Mouse (Mus musculus): ENCODE results near the gene Lin9. TPM values are rescaled to one million over a fixed set of nuclear protein-coding genes. Genes with fewer than 3 reads are reported as not detected.

Lin9 gene
- polyA plus RNA-seq, 1 experiment from 2014 or later = 22.6 TPM

DNA sequence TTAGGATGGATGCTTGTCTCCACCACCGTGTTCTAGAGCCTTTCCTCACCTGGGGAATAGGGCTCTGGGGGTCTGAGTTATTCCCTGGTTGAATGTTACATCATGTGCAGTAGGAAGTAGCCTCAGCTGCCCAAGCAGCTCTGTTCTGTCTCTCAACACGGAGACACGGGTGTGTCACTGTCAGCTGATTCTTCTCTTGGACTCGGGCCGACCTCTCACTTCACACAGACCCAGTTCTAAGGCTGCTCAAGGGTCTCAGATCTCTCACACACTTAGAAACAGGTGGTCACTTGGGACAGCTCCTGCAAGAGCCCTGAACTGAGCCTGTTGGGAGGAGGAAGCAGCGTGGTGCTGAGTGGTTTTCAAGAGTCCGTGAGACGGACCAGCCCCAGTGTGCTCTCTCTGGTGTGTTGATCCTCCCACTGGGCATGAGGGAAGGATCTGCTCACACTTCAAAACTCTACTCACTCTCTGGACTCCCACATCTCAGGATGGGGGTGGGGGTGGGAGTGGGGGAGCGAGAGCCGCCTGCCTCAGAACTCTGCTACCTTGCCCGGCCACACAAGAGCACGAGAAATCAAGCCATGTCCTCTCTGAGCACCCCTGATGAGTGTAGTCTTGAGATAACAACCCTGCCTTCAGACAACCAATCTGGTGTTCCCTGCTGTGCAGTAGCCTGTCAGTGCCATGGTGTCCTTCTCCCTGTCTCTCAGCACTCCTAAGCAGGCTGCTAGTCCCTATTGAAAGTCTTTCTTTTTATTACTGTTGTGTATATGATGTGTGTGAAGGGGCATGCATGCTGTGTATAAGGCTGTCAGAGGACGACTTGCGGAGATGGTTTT lies 68.2 kb downstream of the Lin9 start:
- Histone ChIP-seq H3K9me3 (no peaks in the 10 kb centered on the region), H3K36me3 (no peaks in the 10 kb centered on the region), H3K9ac (no peak overlapping the region), H3K4me3 (no peak overlapping the region), H3K4me1 (no peaks in the 10 kb centered on the region), H3K27ac (no peak overlapping the region), H3K27me3 (no peaks in the 10 kb centered on the region), H3K4me2 (replicated peaks) (no peak overlapping the region)
- 73% methylated on average over 14 of the region's 14 CpGs for WGBS
- ATAC-seq (ENCODE audit: insufficient number of reproducible peaks, insufficient read depth, low FRiP score, low TSS enrichment) = no peak

DNA sequence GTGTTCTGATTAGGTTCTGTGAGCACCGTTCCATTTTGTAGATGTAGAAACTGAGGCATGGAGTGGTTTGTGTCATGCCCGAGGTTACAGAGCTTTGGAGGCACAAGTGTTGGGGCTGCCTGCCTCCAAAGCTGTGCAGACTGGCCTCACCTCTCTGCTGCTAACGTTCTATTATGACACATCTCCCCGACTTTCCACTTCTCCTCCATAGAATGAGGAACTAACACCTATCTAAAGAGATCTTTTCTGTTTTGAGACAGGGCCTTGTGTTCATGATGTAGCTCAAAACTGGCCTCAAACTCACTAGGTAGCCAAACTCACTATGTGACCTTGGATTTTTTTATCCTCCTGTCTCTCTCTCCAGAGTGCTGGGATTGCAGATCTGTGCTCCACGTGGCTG lies 77.8 kb downstream of the Lin9 start:
- WGBS = 80% methylated on average over 5 of the region's 5 CpGs
- H3K27ac ChIP-seq = no peak overlapping the region
- no peaks in the 10 kb centered on the region for H3K9me3 ChIP-seq
- no peak overlapping the region for H3K4me3 ChIP-seq
- no peak overlapping the region for H3K4me2 ChIP-seq (replicated peaks)
- H3K9ac ChIP-seq = no peak overlapping the region
- no peaks in the 10 kb centered on the region for H3K36me3 ChIP-seq
- no peaks in the 10 kb centered on the region for H3K4me1 ChIP-seq
- no peaks in the 10 kb centered on the region for H3K27me3 ChIP-seq
- no peak for ATAC-seq (ENCODE audit: insufficient number of reproducible peaks, insufficient read depth, low FRiP score, low TSS enrichment)

DNA sequence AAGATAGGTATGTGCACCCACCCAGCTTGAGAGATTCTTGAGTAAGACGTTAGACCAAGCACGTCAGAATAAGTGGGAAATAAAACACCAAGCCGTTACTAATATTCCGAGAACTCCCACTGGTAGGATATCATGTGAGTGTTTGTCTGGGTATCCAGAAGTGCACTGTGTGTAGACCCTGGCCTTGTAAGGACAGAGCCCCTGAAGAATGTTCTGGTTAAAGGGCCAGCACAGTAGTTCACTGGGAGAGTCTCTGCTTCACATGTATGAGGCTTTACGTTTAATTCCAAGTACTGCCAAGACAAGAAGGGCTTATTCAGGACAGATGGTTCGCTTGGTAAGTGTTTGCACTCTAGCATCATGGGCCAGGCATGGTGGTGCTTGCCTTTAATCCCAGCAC lies 78.5 kb downstream of the Lin9 start:
- no peak overlapping the region for H3K27ac ChIP-seq
- H3K4me3 ChIP-seq = no peak overlapping the region
- H3K27me3 ChIP-seq = no peaks in the 10 kb centered on the region
- no peak for ATAC-seq (ENCODE audit: insufficient number of reproducible peaks, insufficient read depth, low FRiP score, low TSS enrichment)
- no peak overlapping the region for H3K4me2 ChIP-seq (replicated peaks)
- H3K9ac ChIP-seq = no peak overlapping the region
- 81% methylated on average over 6 of the region's 6 CpGs for WGBS
- H3K4me1 ChIP-seq = no peaks in the 10 kb centered on the region
- H3K36me3 ChIP-seq = no peaks in the 10 kb centered on the region
- no peaks in the 10 kb centered on the region for H3K9me3 ChIP-seq

DNA sequence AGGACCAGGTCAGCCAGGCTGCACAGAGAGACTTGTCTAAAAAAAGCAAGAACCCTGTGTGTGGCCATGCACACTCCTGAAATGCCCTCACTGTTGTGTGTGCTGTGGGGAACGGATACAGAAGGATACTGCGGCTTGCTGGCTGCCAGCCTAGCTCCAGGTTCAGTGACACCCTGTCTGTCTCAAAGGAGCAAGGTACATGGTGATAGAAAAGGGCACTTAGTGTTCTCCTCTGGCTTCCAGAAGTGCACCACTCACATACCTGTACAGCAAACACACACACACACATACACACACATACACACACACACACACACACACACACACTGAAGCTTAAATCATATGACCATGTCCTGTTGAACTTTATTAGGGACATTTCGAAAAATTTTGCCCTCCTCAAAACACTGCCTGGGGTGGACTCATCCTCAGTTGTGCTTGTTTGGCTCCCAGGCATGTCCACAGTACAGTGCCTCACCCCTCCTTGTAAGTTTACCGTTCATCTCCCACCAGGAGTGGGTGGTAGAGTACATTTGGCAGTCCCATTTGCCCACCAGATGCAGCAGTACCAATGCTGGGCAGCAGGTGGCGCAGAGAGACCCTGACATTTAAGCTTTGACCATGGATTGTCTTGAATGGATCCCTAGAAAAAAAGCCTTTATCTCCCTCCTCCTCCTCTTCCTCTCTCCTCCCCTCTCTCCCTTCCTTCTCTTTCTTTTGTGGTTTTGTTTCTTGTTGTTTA lies 79.2 kb downstream of the Lin9 start:
- Histone ChIP-seq H3K27ac (no peak overlapping the region), H3K9ac (no peak overlapping the region), H3K36me3 (no peaks in the 10 kb centered on the region), H3K4me2 (replicated peaks) (no peak overlapping the region), H3K27me3 (no peaks in the 10 kb centered on the region), H3K4me3 (no peak overlapping the region), H3K4me1 (peaks cover 5% of the 10 kb centered on the region; the same call in 1 of the 2 replicates), H3K9me3 (no peaks in the 10 kb centered on the region)
- ATAC-seq (ENCODE audit: insufficient number of reproducible peaks, insufficient read depth, low FRiP score, low TSS enrichment) = no peak
- WGBS = 45% methylated on average over 5 of the region's 5 CpGs

DNA sequence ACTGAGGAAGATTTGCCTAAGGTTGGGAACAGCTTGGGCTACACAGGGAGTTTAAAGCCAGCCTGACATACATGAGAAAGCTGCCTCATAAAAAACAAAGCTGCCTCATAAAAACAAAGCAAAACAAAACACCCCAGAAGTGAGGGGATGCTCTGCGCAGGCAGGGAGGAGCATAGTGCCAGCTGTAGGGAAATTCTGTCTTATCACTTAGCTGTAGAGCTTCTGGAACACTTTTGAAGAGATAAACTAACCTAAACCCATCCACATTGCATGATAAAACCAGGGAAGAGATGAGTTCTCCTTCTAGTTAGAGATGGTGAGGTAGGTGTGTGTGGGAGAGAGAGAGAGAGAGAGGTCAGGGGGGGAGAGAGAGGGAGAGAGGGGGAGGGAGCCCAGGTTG lies 81.7 kb downstream of the Lin9 start:
- no peak for ATAC-seq (ENCODE audit: insufficient number of reproducible peaks, insufficient read depth, low FRiP score, low TSS enrichment)
- Histone ChIP-seq H3K4me2 (replicated peaks) (no peak overlapping the region), H3K4me3 (no peak overlapping the region), H3K36me3 (no peaks in the 10 kb centered on the region), H3K27me3 (no peaks in the 10 kb centered on the region), H3K9ac (no peak overlapping the region), H3K27ac (no peak overlapping the region), H3K9me3 (no peaks in the 10 kb centered on the region), H3K4me1 (peaks cover 15% of the 10 kb centered on the region)
- 77% methylated on average over 1 of the region's 1 CpGs for WGBS

DNA sequence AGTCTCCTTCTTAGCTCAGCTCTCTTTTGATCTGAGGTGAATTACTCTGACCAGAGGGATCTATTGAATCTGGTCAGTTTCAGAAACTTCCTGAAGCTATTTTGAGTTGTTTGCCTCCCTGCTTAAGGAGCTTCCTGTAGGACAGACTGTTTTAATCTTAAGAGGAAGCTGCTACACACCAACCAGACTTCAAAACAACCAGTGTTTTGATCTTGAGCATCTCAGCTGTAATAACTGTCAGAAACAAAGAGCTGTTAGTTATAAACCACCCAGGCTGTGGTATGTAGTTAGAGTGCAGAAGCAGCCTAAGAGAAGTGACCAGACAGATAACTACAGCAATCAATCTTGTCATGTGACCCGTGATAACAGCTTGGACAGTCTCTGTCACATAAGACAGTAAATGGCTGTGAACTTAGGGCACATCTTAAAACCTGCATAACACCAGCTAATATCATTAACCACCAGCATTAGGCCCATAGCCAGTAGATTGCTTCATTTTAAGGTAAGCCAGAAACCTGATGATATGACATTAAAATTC lies 82.8 kb downstream of the Lin9 start:
- H3K4me1 ChIP-seq = peaks cover 23% of the 10 kb centered on the region
- WGBS = 68% methylated on average over 1 of the region's 1 CpGs
- no peak overlapping the region for H3K4me2 ChIP-seq (replicated peaks)
- H3K4me3 ChIP-seq = no peak overlapping the region
- H3K36me3 ChIP-seq = no peaks in the 10 kb centered on the region
- H3K9me3 ChIP-seq = no peaks in the 10 kb centered on the region
- H3K27ac ChIP-seq = no peak overlapping the region
- no peak overlapping the region for H3K9ac ChIP-seq
- H3K27me3 ChIP-seq = no peaks in the 10 kb centered on the region
- no peak for ATAC-seq (ENCODE audit: insufficient number of reproducible peaks, insufficient read depth, low FRiP score, low TSS enrichment)

DNA sequence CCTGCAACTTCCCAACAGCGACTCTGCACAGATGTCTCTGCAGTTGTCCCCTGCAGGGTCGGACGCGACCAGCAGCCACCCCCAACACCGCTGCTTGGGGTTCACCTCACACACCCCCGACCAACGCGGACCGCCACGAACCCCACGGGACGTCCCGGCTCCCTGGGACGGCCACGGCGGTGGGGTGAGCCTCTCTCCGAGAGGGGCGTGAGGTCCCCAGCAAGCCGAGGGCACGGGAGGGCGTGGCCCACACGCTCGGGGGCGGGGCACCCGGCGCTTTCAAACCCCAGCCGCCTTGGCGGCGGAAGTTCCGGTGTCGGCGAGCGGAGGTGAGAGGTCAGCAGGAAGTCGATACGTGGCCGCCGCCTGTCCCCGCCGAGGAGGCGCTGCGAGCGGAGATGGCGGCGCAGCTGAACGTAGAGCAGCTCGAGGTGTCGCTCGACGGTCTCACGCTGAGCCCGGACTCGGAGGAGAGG lies 84.8 kb downstream of the Lin9 start, which contains the start of gene Acbd3:
Acbd3 (plus strand) TSS at position 340 of the 476 bp plus-strand sequence.
- Histone ChIP-seq H3K9ac (peak within 1 kb of the TSS; percentile 97), H3K4me1 (peaks cover 23% of the 10 kb centered on the region), H3K9me3 (no peaks in the 10 kb centered on the region), H3K36me3 (no peaks in the 10 kb centered on the region), H3K4me3 (peak within 1 kb of the TSS; percentile 99), H3K27me3 (no peaks in the 10 kb centered on the region), H3K27ac (peak within 1 kb of the TSS; percentile 91), H3K4me2 (replicated peaks) (peak within 1 kb of the TSS; percentile 80)
- WGBS = under 1% methylated on average over 52 of the region's 52 CpGs
- ATAC-seq (ENCODE audit: insufficient number of reproducible peaks, insufficient read depth, low FRiP score, low TSS enrichment) = peak; percentile 90

DNA sequence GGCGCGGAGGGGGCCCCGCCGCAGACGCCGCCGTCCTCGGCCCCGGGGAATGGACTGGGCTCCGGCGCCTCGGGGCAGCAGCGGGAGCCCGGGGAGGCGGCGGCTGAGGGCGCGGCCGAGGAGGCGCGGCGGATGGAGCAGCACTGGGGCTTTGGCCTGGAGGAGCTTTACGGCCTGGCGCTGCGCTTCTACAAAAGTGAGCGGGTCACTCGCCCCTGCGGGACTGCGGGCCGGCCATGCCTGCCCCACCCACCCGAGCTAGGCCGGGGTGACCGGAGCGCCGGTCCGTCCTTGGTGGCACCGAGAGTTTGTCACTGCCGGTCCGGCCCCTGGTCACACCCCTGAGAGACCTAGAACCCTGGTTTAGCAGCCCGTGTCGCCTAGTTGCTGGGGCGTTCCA lies 85.2 kb downstream of the Lin9 start:
- H3K36me3 ChIP-seq = no peaks in the 10 kb centered on the region
- under 1% methylated on average over 42 of the region's 42 CpGs for WGBS
- ATAC-seq (ENCODE audit: insufficient number of reproducible peaks, insufficient read depth, low FRiP score, low TSS enrichment) = peak; percentile 83

DNA sequence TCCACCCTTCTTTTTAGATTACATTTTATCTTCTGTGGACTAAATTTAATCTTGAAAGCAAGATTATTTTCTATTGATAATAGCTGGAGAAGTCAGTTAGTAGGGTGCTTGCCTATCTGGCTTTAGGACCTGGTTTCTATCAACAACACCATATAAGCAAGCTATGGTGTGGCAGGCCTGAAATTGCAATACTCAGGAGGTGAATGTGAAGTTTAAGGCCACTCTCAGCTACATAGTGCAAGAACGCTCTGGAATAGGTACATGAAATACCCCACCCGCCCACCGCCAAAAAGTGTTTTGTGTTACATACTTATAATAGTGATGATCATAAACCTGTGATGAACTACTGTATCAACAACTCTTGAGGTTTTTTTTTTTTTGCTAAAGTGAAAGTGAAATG lies 88.3 kb downstream of the Lin9 start:
- Histone ChIP-seq H3K36me3 (peaks cover 1% of the 10 kb centered on the region), H3K9me3 (no peaks in the 10 kb centered on the region), H3K27me3 (no peaks in the 10 kb centered on the region), H3K9ac (no peak overlapping the region), H3K27ac (no peak overlapping the region), H3K4me2 (replicated peaks) (no peak overlapping the region), H3K4me3 (no peak overlapping the region), H3K4me1 (peaks cover 23% of the 10 kb centered on the region)
- 89% methylated on average over 3 of the region's 3 CpGs for WGBS
- ATAC-seq (ENCODE audit: insufficient number of reproducible peaks, insufficient read depth, low FRiP score, low TSS enrichment) = no peak

More for the DNA sequence above, 85.2 kb downstream of the Lin9 start:
- peak overlapping the region; percentile 80 for H3K4me2 ChIP-seq (replicated peaks)
- H3K9ac ChIP-seq = peak overlapping the region; percentile 97
- H3K27ac ChIP-seq = peak overlapping the region; percentile 91
- no peaks in the 10 kb centered on the region for H3K27me3 ChIP-seq
- peak overlapping the region; percentile 99 for H3K4me3 ChIP-seq
- H3K9me3 ChIP-seq = no peaks in the 10 kb centered on the region
- peaks cover 23% of the 10 kb centered on the region for H3K4me1 ChIP-seq

All from embryonic facial prominence, embryonic 12.5 days (tissue).